Mouse (Mus musculus) kidney, adult 2 months (tissue): Measurements from ENCODE around the gene Olfr1487. TPM values are rescaled to one million over a fixed set of nuclear protein-coding genes. Genes with fewer than 3 reads are reported as not detected.
"Not testable (repeated sequence)": the region's sequence is repeated elsewhere in the genome, so short reads cannot be mapped to it uniquely, and the experiment has no call there.

ENCODE experiments used
- DNase-seq: peaks from one replicate; pipeline ENCODE4 v3.0.0; 2021
- H3K27ac ChIP-seq: fragments of 200-500 bp; 2 replicates; pipeline ENCODE4 v1.5.1; 2012; ENCODE audit warnings: low read depth, low read length, control low read depth, inconsistent platforms; ENCODE audit not compliant: insufficient read depth
- H3K27me3 ChIP-seq: fragments of 200-500 bp; replicated peaks from 2 replicates; pipeline ENCODE4 v1.6.1; 2012; ENCODE audit warnings: mild to moderate bottlenecking, moderate library complexity, low read length, inconsistent platforms; ENCODE audit not compliant: control insufficient read depth, insufficient read depth
- H3K36me3 ChIP-seq: fragments of 200-500 bp; 2 replicates; pipeline ENCODE4 v1.6.1; 2012; ENCODE audit warnings: mild to moderate bottlenecking, moderate library complexity, low read length, inconsistent platforms; ENCODE audit not compliant: control insufficient read depth, insufficient read depth
- H3K4me1 ChIP-seq: fragments of 200-500 bp; 2 replicates; pipeline ENCODE4 v1.6.1; 2011; ENCODE audit warnings: low read length; ENCODE audit not compliant: control insufficient read depth, insufficient read depth
- H3K4me3 ChIP-seq: fragments of 200-500 bp; 2 replicates; pipeline ENCODE4 v1.5.1; 2011; ENCODE audit warnings: mild to moderate bottlenecking, low read depth, low read length, control low read depth; ENCODE audit not compliant: insufficient read depth
- CTCF ChIP-seq: fragments of 200-500 bp; conservative IDR thresholded peaks from 2 replicates; pipeline ENCODE4 v1.5.1; 2011; ENCODE audit warnings: low read depth, mild to moderate bottlenecking, control low read depth, low read length, moderate library complexity, mixed read lengths; ENCODE audit not compliant: insufficient read depth, insufficient read length
- POLR2A ChIP-seq: fragments of 200-500 bp; IDR thresholded peaks from one replicate; pipeline ENCODE4 v1.6.1; 2011; ENCODE audit warnings: low read depth, low read length, control low read depth
- WGBS: fragments of 180-500 bp; shearing (Covaris S2); methylation state at CpG from one replicate; pipeline ENCODE4 v1.1.7; 2018; 5-methylcytosine and 5-hydroxymethylcytosine counted together
- polyA plus RNA-seq: library from polyadenylated mRNA; depleted of rRNA; stranded (reverse); fragments of >200 nt; gene quantifications from 2 replicates; pipeline ENCODE4 v1.2.3, GENCODE M21; 2012; rRNA removed

Gene Olfr1487
- polyA plus RNA-seq: not detected in 2 replicates

DNA sequence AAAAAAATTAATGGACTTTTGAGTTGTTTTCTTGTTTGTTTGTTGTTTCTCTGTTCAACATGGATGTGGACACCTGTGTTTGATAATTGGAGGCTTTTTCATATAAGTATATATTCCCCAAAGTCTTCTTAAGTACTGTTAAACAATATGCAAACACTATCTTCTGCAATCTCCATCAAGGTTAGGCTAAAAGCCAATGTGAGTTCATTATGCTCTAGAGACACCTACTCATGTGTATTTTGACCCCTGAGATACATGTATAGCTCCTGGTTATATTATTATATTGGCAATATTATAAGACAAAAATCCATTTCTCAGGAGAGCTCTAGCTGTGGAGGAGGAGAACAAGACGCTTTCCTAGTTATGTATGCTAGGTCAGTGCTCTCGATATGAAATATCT, at the start of gene Olfr1487:
Olfr1487 (plus strand) TSS at position 301 of the 400 bp plus-strand sequence.
- H3K4me3 ChIP-seq, H3K36me3 ChIP-seq, DNase-seq, H3K27ac ChIP-seq, H3K27me3 ChIP-seq, H3K4me1 ChIP-seq: not testable (repeated sequence)
- WGBS: 88% methylated on average over 2 of the region's 2 CpGs

DNA sequence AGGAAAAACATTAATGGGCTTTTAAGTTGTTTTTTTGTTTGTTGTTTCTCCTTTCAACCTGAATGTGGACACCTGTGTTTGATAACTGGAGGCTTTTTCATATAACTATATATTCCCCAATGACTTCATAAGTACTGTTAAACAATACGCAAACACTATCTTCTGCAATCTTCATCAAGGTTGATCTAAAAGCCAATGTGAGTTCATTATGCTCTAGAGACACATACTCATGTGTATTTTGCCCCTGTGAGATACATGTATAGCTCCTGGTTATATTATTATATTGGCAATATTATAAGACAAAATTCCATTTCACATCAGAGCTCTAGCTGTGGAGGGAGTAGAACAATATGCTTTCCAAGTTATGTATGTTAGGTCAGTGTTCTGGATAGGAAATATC, 34.0 kb upstream of the Olfr1487 start, which contains the start of gene Olfr1484:
Olfr1484 (plus strand) TSS at position 301 of the 400 bp plus-strand sequence.
- Histone ChIP-seq H3K4me3 (no peak within 1 kb of the TSS), H3K27ac (no peak within 1 kb of the TSS), H3K27me3 (no peaks in the 10 kb centered on the region), H3K36me3 (no peaks in the 10 kb centered on the region), H3K4me1 (no peaks in the 10 kb centered on the region)
- no peak for DNase-seq
- WGBS: 94% methylated on average over 1 of the region's 1 CpGs
- TF ChIP-seq CTCF: no peak
- no peak for TF ChIP-seq POLR2A

DNA sequence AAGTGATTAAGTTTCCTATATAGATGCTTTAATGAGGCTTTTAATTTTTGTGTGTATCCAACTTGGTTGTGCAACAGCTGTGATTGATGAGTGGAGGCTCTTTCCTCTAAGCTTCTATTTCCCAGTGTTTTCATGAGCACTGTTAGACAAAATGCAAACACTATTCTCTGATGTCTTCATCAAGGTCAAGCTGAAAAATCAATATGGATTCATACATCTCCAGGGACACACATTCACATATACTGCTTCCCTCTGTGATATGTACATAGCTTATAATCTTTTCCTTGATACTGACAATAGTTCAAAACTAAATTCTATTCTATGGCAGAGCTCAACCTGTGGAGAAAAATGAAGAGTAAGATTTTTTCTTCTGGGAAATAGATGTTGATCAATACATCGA, 14.1 kb downstream of the Olfr1487 start, which contains the start of gene Olfr1489:
Olfr1489 (plus strand) TSS at position 301 of the 400 bp plus-strand sequence.
- Histone ChIP-seq H3K4me1 (no peaks in the 10 kb centered on the region), H3K27ac (no peak within 1 kb of the TSS), H3K4me3 (no peak within 1 kb of the TSS), H3K36me3 (no peaks in the 10 kb centered on the region), H3K27me3 (no peaks in the 10 kb centered on the region)
- TF ChIP-seq POLR2A: no peak
- TF ChIP-seq CTCF: no peak
- 75% methylated on average over 1 of the region's 1 CpGs for WGBS
- DNase-seq: no peak

DNA sequence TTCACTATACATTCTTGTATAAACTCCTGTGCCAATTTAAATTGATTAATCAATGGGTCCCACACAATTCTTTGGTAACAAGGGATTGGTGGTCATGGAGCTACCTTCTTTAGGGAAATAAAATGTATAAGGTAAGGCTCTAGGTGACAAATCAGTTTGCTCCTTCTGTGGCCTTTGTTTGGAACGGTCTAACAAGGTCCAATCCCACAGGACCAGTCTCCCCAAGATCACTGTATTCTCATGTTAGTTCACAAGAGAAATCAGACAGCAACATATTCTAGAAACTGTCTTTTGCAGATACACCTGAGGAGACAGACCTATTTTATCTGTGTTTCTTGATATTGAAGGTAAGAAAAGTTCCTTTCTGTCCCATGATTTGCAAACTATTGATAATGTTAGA, 33.6 kb downstream of the Olfr1487 start, which contains the start of gene Olfr1490:
Olfr1490 (plus strand) TSS at position 301 of the 400 bp plus-strand sequence.
- no peaks in the 10 kb centered on the region for H3K27me3 ChIP-seq
- no peak for DNase-seq
- H3K36me3 ChIP-seq: no peaks in the 10 kb centered on the region
- no peaks in the 10 kb centered on the region for H3K4me1 ChIP-seq
- no peak within 1 kb of the TSS for H3K4me3 ChIP-seq
- TF ChIP-seq CTCF (no peak), POLR2A (no peak)
- WGBS: 58% methylated on average over 1 of the region's 1 CpGs
- H3K27ac ChIP-seq: no peak within 1 kb of the TSS

Other genes with a start within 250 kb of the Olfr1487 start
- gene Olfr1469, start 209.5 kb upstream of the Olfr1487 start, polyA plus RNA-seq: not detected in 2 replicates
- not detected in 2 replicates for gene Olfr1471, start 174.0 kb upstream of the Olfr1487 start, polyA plus RNA-seq
- gene Olfr1472, start 161.3 kb upstream of the Olfr1487 start, polyA plus RNA-seq: not detected in 2 replicates
- not detected in 2 replicates for gene Olfr1474, start 147.8 kb upstream of the Olfr1487 start, polyA plus RNA-seq
- gene Olfr1475, start 137.2 kb upstream of the Olfr1487 start, polyA plus RNA-seq: not detected in 2 replicates
- gene Olfr1477, start 116.8 kb upstream of the Olfr1487 start, polyA plus RNA-seq: not detected in 2 replicates
- gene Olfr1480, start 89.5 kb upstream of the Olfr1487 start, polyA plus RNA-seq: not detected in 2 replicates
- gene Olfr1484, start 33.9 kb upstream of the Olfr1487 start, polyA plus RNA-seq: not detected in 2 replicates
- not detected in 2 replicates for gene Olfr1489, start 14.2 kb downstream of the Olfr1487 start, polyA plus RNA-seq
- not detected in 2 replicates for gene Olfr1490, start 33.7 kb downstream of the Olfr1487 start, polyA plus RNA-seq
- gene Olfr1491, start 79.9 kb downstream of the Olfr1487 start, polyA plus RNA-seq: not detected in 2 replicates
- not detected in 2 replicates for gene Olfr1493-ps1, start 105.9 kb downstream of the Olfr1487 start, polyA plus RNA-seq
- gene Olfr1494, start 122.4 kb downstream of the Olfr1487 start, polyA plus RNA-seq: not detected in 2 replicates
- gene Olfr1495, start 147.2 kb downstream of the Olfr1487 start, polyA plus RNA-seq: not detected in 2 replicates
- gene Olfr1496, start 160.5 kb downstream of the Olfr1487 start, polyA plus RNA-seq: not detected in 2 replicates
- not detected in 2 replicates for gene Olfr1497, start 180.8 kb downstream of the Olfr1487 start, polyA plus RNA-seq
- not detected in 2 replicates for gene Olfr1499, start 202.1 kb downstream of the Olfr1487 start, polyA plus RNA-seq
- gene Olfr1500, start 213.1 kb downstream of the Olfr1487 start, polyA plus RNA-seq: not detected in 2 replicates
- not detected in 2 replicates for gene Olfr1501, start 233.3 kb downstream of the Olfr1487 start, polyA plus RNA-seq
- not detected in 2 replicates for gene Olfr1502, start 244.4 kb downstream of the Olfr1487 start, polyA plus RNA-seq